25 mouse cellular contexts compared by ENCODE assay signal in the genomic region with DNA sequence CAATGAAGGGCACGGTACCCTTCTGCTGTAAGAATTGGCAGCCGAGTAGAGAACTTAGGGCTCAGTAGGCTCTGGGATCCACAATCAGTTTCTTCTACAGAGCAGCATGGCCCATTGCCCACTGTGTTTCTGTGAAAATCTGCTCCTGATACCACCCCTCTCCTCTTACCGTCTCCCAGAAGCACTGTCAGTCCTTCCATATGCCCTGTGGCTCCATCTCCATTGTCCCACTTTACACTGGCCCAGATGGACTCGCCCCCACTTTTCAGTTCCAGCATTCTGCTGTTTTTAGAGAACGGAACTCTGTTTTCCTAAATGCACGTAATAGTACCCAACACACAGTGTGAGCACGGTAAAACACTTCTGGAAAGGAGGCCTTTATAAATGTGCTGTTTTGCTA.
DNase-seq lines count a peak whose midpoint lies in the region; ATAC-seq lines count a peak whose summit lies in the region.
"Had no signal": no experiment of that assay in that cellular context is flagged by ENCODE, and none has a peak within 500 bp of the region (broad histone marks: within the 10 kb centered on the region; RNA-seq: fewer than 3 reads in every experiment).

No protein-coding gene starts in this region.

- no peaks in the 10 kb centered on the region for H3K27me3 ChIP-seq in forebrain, embryonic 15.5 days
- no peaks in the 10 kb centered on the region for H3K27me3 ChIP-seq in forebrain, embryonic 11.5 days (ENCODE audit: control insufficient read depth, insufficient read depth, low read length)
- H3K27me3 ChIP-seq in kidney, embryonic 14.5 days (ENCODE audit: control insufficient read depth, insufficient read depth, low read length), result no peaks in the 10 kb centered on the region
- H3K27me3 ChIP-seq: heart, embryonic 15.5 days; lung, embryonic 15.5 days had no signal

- no peaks in the 10 kb centered on the region for H3K36me3 ChIP-seq in forebrain, embryonic 15.5 days
- H3K36me3 ChIP-seq in forebrain, embryonic 11.5 days (ENCODE audit: control insufficient read depth, insufficient read depth, low read length), result no peaks in the 10 kb centered on the region
- no peaks in the 10 kb centered on the region for H3K36me3 ChIP-seq in kidney, embryonic 14.5 days (ENCODE audit: control insufficient read depth, insufficient read depth, low read length)
- H3K36me3 ChIP-seq: embryonic facial prominence, embryonic 10.5 days; G1E; heart, embryonic 15.5 days; lung, embryonic 15.5 days; midbrain, embryonic 10.5 days had no signal

- H3K27ac ChIP-seq in forebrain, embryonic 15.5 days (replicated peaks), result no peak overlapping the region
- no peak overlapping the region for H3K27ac ChIP-seq in forebrain, embryonic 11.5 days (ENCODE audit: low read depth, low read length)
- H3K27ac ChIP-seq in kidney, embryonic 14.5 days (ENCODE audit: low read depth, low read length), result no peak overlapping the region
- H3K27ac ChIP-seq: embryonic facial prominence, embryonic 10.5 days; heart, embryonic 15.5 days; kidney, postnatal 0 days; liver, embryonic 14.5 days; lung, embryonic 15.5 days; midbrain, embryonic 10.5 days; stomach, postnatal 0 days had no signal

- intact Hi-C loops in left cerebral cortex, postnatal 4 days (cut with DNase I), result no loop called here

- H3K9me3 ChIP-seq in forebrain, embryonic 15.5 days, result no peaks in the 10 kb centered on the region
- no peaks in the 10 kb centered on the region for H3K9me3 ChIP-seq in forebrain, embryonic 11.5 days (ENCODE audit: control insufficient read depth, low read length)
- peaks cover 5% of the 10 kb centered on the region; the same call in 1 of the 2 replicates for H3K9me3 ChIP-seq in kidney, embryonic 14.5 days (ENCODE audit: control insufficient read depth, low read length)
- H3K9me3 ChIP-seq: heart, embryonic 15.5 days; lung, embryonic 15.5 days; midbrain, embryonic 10.5 days had no signal

- 62% methylated on average over 7 of the region's 7 CpGs for WGBS in forebrain, embryonic 15.5 days
- 80% methylated on average over 7 of the region's 7 CpGs for WGBS in forebrain, embryonic 11.5 days
- WGBS in kidney, embryonic 14.5 days, result 88% methylated on average over 7 of the region's 7 CpGs

- peaks cover 8% of the 10 kb centered on the region; the same call in 1 of the 2 replicates for H3K4me1 ChIP-seq in forebrain, embryonic 15.5 days
- no peaks in the 10 kb centered on the region; the same call in 1 of the 2 replicates for H3K4me1 ChIP-seq in forebrain, embryonic 11.5 days (replicated peaks; ENCODE audit: control insufficient read depth, insufficient read depth, low read length)
- H3K4me1 ChIP-seq in kidney, embryonic 14.5 days (ENCODE audit: control insufficient read depth, insufficient read depth, low read length), result no peaks in the 10 kb centered on the region
- H3K4me1 ChIP-seq: heart, embryonic 15.5 days; lung, embryonic 15.5 days had no signal

- H3K9ac ChIP-seq in forebrain, embryonic 15.5 days (replicated peaks), result no peak overlapping the region
- H3K9ac ChIP-seq in forebrain, embryonic 11.5 days (ENCODE audit: low read length), result no peak overlapping the region
- no peak overlapping the region for H3K9ac ChIP-seq in kidney, embryonic 14.5 days (ENCODE audit: low read depth, low read length)
- H3K9ac ChIP-seq: forebrain, postnatal 0 days; heart, embryonic 15.5 days; liver, embryonic 14.5 days; lung, embryonic 15.5 days had no signal

- no peak for DNase-seq in forebrain, embryonic 11.5 days (ENCODE audit: low spot score)
- DNase-seq in left cerebral cortex, adult 18-20 months (ENCODE audit: low spot score in 2 of 2), result peak; percentile 46 to 56
- DNase-seq in left cerebral cortex, postnatal 4 days, result no peak
- DNase-seq in layer of hippocampus, postnatal 14 days (ENCODE audit: low spot score in 2 of 2), result peak; percentile 24 to 55
- DNase-seq in right cerebral cortex, postnatal 14 days, result peak; percentile 13
- DNase-seq in kidney, adult 9 months, result no peak
- DNase-seq: adrenal gland, postnatal 25 days; cerebellum, adult 8-10 months; forebrain, postnatal 0 days; gastrocnemius, postnatal 10 days; heart, postnatal 4 days; lung, postnatal 4 days had no signal

- H3K4me3 ChIP-seq in forebrain, embryonic 15.5 days, result no peak overlapping the region
- H3K4me3 ChIP-seq in forebrain, embryonic 11.5 days (ENCODE audit: low read depth, low read length), result no peak overlapping the region
- no peak overlapping the region for H3K4me3 ChIP-seq in kidney, embryonic 14.5 days (ENCODE audit: low read length)
- H3K4me3 ChIP-seq: embryonic facial prominence, embryonic 10.5 days; heart, embryonic 15.5 days; lung, embryonic 15.5 days; midbrain, embryonic 10.5 days had no signal

- peak; percentile 72; the same call in 1 of the 2 replicates for ATAC-seq in forebrain, embryonic 15.5 days (replicated peaks)
- no peak for ATAC-seq in forebrain, embryonic 11.5 days (replicated peaks; ENCODE audit: low FRiP score)
- no peak for ATAC-seq in kidney, embryonic 14.5 days (ENCODE audit: low FRiP score, low TSS enrichment)
- ATAC-seq: activated CD4-positive, CD25-positive, alpha-beta regulatory T cell, adult 4 months; forebrain, postnatal 0 days; hindbrain, embryonic 16.5 days; intestine, postnatal 0 days had no signal

- H3K4me2 ChIP-seq in forebrain, embryonic 15.5 days (replicated peaks), result no peak overlapping the region
- no peak overlapping the region for H3K4me2 ChIP-seq in forebrain, embryonic 11.5 days (ENCODE audit: low read depth, low read length, severe bottlenecking)
- no peak overlapping the region for H3K4me2 ChIP-seq in kidney, embryonic 14.5 days (replicated peaks; ENCODE audit: low read depth, low read length)
- H3K4me2 ChIP-seq: heart, embryonic 15.5 days; lung, embryonic 15.5 days had no signal

Comparison
In these comparisons a context has a peak if more than half of its experiments do, and no peak if none do; other contexts are left out.
1. DNase-seq: peak in left cerebral cortex, adult 18-20 months (2 of 2), layer of hippocampus, postnatal 14 days (2 of 2) and right cerebral cortex, postnatal 14 days (single experiment); none in forebrain, embryonic 11.5 days (single experiment), left cerebral cortex, postnatal 4 days (single experiment) and kidney, adult 9 months (single experiment).